In the genomic region with DNA sequence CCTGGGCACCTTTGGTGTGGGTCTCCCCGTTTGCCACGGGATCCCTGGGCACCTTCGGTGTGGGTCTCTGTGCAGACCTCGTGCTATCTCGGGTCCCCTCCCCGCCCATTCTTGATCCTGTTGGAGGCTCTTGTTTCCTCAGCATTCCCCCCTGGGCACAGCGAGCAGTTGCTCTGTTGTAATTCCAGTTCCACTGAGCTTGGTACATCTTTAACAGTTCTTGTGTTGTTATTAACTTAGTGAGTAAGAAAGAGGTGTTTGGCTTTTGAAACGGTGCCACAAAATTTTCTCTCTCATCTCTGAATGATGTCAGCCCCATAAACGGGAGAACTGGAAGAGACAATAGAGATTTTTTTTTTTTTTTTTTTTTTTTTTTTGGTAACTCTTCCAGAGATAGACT, we compare ENCODE assay signal across 32 mouse cellular contexts.
"Had no signal": no experiment of that assay in that cellular context is flagged by ENCODE, and none has a peak within 500 bp of the region (broad histone marks: within the 10 kb centered on the region; RNA-seq: fewer than 3 reads in every experiment).

No protein-coding gene starts in this region.

- H3K4me1 ChIP-seq: liver, embryonic 12.5 days; liver, embryonic 13.5 days; liver, embryonic 15.5 days; lung, embryonic 15.5 days; midbrain, embryonic 10.5 days; midbrain, embryonic 12.5 days; midbrain, embryonic 13.5 days; midbrain, embryonic 15.5 days; neural tube, embryonic 12.5 days had no signal

- H3K4me2 ChIP-seq: limb, embryonic 12.5 days; limb, embryonic 13.5 days; limb, embryonic 15.5 days; liver, embryonic 11.5 days; liver, embryonic 12.5 days; liver, embryonic 13.5 days; liver, embryonic 15.5 days; lung, embryonic 14.5 days; lung, embryonic 15.5 days; midbrain, embryonic 11.5 days; midbrain, embryonic 12.5 days; midbrain, embryonic 13.5 days; midbrain, embryonic 15.5 days; neural tube, embryonic 12.5 days had no signal

- H3K9me3 ChIP-seq: limb, embryonic 10.5 days; limb, embryonic 12.5 days; limb, embryonic 13.5 days; limb, embryonic 15.5 days; liver, embryonic 12.5 days; liver, embryonic 13.5 days; liver, embryonic 15.5 days; lung, embryonic 15.5 days; megakaryocyte, embryonic 14.5 days; midbrain, embryonic 10.5 days; midbrain, embryonic 12.5 days; midbrain, embryonic 13.5 days; midbrain, embryonic 15.5 days; neural tube, embryonic 12.5 days had no signal

- H3K4me3 ChIP-seq: limb, embryonic 10.5 days; limb, embryonic 12.5 days; limb, embryonic 13.5 days; limb, embryonic 15.5 days; liver, embryonic 12.5 days; liver, embryonic 13.5 days; liver, embryonic 15.5 days; lung, embryonic 15.5 days; megakaryocyte, embryonic 14.5 days; midbrain, embryonic 10.5 days; midbrain, embryonic 12.5 days; midbrain, embryonic 13.5 days; midbrain, embryonic 15.5 days; myocyte; neural tube, embryonic 12.5 days had no signal

- DNase-seq: left cerebral cortex, postnatal 4 days; liver; liver, embryonic 13.5 days; liver, postnatal 0 days; lung, adult 18-20 months; lung, adult 2 months; lung, embryonic 14.5 days; lung, postnatal 10 days; lung, postnatal 14 days; lung, postnatal 36 days; lung, postnatal 4 days; midbrain, embryonic 14.5 days had no signal

- ATAC-seq: liver, embryonic 12.5 days; liver, postnatal 0 days; lung, postnatal 0 days; midbrain, embryonic 13.5 days; midbrain, embryonic 15.5 days; midbrain, embryonic 16.5 days had no signal

- H3K36me3 ChIP-seq: limb, embryonic 10.5 days; limb, embryonic 12.5 days; limb, embryonic 13.5 days; limb, embryonic 15.5 days; liver, embryonic 12.5 days; liver, embryonic 13.5 days; liver, embryonic 15.5 days; lung, embryonic 15.5 days; midbrain, embryonic 10.5 days; midbrain, embryonic 12.5 days; midbrain, embryonic 13.5 days; midbrain, embryonic 15.5 days; neural tube, embryonic 12.5 days had no signal

- H3K27ac ChIP-seq: limb, embryonic 10.5 days; limb, embryonic 12.5 days; limb, embryonic 13.5 days; limb, embryonic 15.5 days; liver, embryonic 12.5 days; liver, embryonic 13.5 days; liver, embryonic 14.5 days; liver, embryonic 15.5 days; lung, embryonic 15.5 days; macrophage; midbrain, embryonic 10.5 days; midbrain, embryonic 12.5 days; midbrain, embryonic 13.5 days; midbrain, embryonic 15.5 days; neural tube, embryonic 12.5 days had no signal

- H3K9ac ChIP-seq: limb, embryonic 12.5 days; limb, embryonic 13.5 days; limb, embryonic 15.5 days; liver, embryonic 12.5 days; liver, embryonic 13.5 days; liver, embryonic 14.5 days; liver, embryonic 15.5 days; liver, postnatal 0 days; lung, embryonic 14.5 days; lung, embryonic 15.5 days; midbrain, embryonic 12.5 days; midbrain, embryonic 13.5 days; midbrain, embryonic 15.5 days; neural tube, embryonic 12.5 days had no signal

- H3K27me3 ChIP-seq: liver, embryonic 12.5 days; liver, embryonic 13.5 days; liver, embryonic 15.5 days; lung, embryonic 15.5 days; midbrain, embryonic 12.5 days; midbrain, embryonic 13.5 days; midbrain, embryonic 15.5 days; neural tube, embryonic 12.5 days had no signal
